Mouse (Mus musculus): ENCODE measurements around the gene Ldlrad3.

- TF ChIP-seq CTCF (IDR thresholded peaks at IDR 0.05; ENCODE audit: extremely low read depth, insufficient read length, insufficient replicate concordance, low read depth, low read length) (no peak), POLR2A (IDR thresholded peaks at IDR 0.05; ENCODE audit: low read depth, low read length) (no peak)
These were observed 41.7 kb upstream of the Ldlrad3 start for GRCm38 (mm10) chr2:102227839-102228238.
